Mouse (Mus musculus) midbrain, embryonic 16.5 days (tissue): ENCODE measurements around the gene Barx1. TPM values are rescaled to one million over a fixed set of nuclear protein-coding genes. Genes with fewer than 3 reads are reported as not detected.
A peak's percentile ranks its signal among the peaks of the same experiment; 100 is the strongest.

Experiments
- ATAC-seq: fragments of 200-750 bp; cut with Nextera tagmentation; 2 replicates; pipeline ENCODE4 v1.8.0; 2017; ENCODE audit warnings: moderate TSS enrichment
- H3K27ac ChIP-seq: fragments of 300-500 bp; sonication (generic); 2 replicates; pipeline ENCODE4 v1.5.1; 2014; ENCODE audit warnings: mild to moderate bottlenecking, low read length, mixed read lengths
- H3K27me3 ChIP-seq: fragments of 300-500 bp; sonication (generic); 2 replicates; pipeline ENCODE4 v1.6.1; 2014; ENCODE audit warnings: low read depth, low read length, mixed read lengths; ENCODE audit not compliant: control insufficient read depth, insufficient read depth
- H3K36me3 ChIP-seq: fragments of 300-500 bp; sonication (generic); 2 replicates; pipeline ENCODE4 v1.6.1; 2014; ENCODE audit warnings: mild to moderate bottlenecking, low read length, moderate library complexity, mixed read lengths; ENCODE audit not compliant: control insufficient read depth, insufficient read depth
- H3K4me1 ChIP-seq: fragments of 300-500 bp; sonication (generic); 2 replicates; pipeline ENCODE4 v1.6.1; 2014; ENCODE audit warnings: mild to moderate bottlenecking, low read length, mixed read lengths; ENCODE audit not compliant: control insufficient read depth, insufficient read depth
- H3K4me2 ChIP-seq: fragments of 300-500 bp; sonication (generic); 2 replicates; pipeline ENCODE4 v1.6.1; 2014; ENCODE audit warnings: mild to moderate bottlenecking, low read length, mixed read lengths
- H3K4me3 ChIP-seq: fragments of 300-500 bp; sonication (generic); 2 replicates; pipeline ENCODE4 v1.5.1; 2014; ENCODE audit warnings: low read depth, mild to moderate bottlenecking, low read length, moderate library complexity, mixed read lengths
- H3K9ac ChIP-seq: fragments of 300-500 bp; sonication (generic); 2 replicates; pipeline ENCODE4 v1.6.1; 2014; ENCODE audit warnings: low read depth, low read length, mixed read lengths
- H3K9me3 ChIP-seq: fragments of 300-500 bp; sonication (generic); replicated peaks from 2 replicates; pipeline ENCODE4 v1.6.1; 2014; ENCODE audit warnings: mild to moderate bottlenecking, low read length, mixed read lengths; ENCODE audit not compliant: control insufficient read depth, poor library complexity, severe bottlenecking
- WGBS: fragments of 180-500 bp; shearing (Covaris S2); extraction: QIAGEN DNeasy Blood & Tissue Kit; methylation state at CpG from one replicate; pipeline ENCODE4 v1.1.7; 2014; 5-methylcytosine and 5-hydroxymethylcytosine counted together
- polyA plus RNA-seq: library from polyadenylated mRNA; unstranded; fragments of >200 nt; fragmentation: Nextera tagmentation; extraction: Ambion mirVana; gene quantifications from 2 replicates; pipeline ENCODE4 v1.2.1, GENCODE M21; 2015

Barx1 gene
- polyA plus RNA-seq = not detected in 2 replicates

DNA sequence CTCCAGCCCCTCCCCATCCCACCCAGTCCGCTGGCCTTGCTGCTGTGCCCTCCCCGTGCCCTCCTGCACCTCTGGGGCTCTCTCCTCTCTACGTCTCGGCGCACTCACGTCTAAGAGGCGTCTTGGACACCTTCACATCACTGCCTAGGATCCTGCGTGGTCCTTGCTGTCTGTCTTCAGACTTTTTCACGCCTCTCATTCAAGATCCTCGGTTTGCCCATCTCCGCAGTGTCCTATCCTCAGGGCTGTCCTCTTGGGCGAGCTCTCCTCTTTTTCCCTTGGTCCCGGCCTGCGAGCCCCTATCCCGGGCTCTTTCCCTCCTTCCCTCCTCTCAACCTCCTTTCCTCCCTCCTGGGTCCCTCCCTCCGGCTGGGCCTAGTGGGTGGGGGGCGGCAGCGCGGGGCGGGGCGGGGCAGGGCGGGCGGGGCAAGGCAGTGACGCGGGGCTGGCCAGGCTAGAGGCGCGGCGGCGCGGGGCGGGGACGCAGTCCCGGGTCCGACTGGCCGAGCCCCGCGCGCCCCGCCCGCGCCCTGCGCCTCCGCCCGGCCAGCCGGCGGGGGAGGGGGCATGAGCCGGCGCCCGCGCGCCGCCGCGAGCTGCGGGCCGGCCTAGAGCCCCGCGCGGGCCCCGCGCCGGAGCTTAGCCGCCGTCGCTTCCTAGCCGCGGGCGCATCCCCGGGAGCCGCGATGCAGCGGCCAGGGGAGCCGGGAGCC is at the start of gene Barx1:
Gene Barx1, plus strand, starts transcription at position 568 of the 713 bp plus-strand sequence.
- 0 out of 2 replicates have a peak within 1 kb of the TSS, but pooled peaks have one; percentile 18 for H3K9ac ChIP-seq
- H3K9me3 ChIP-seq = no peaks in the 10 kb centered on the region
- no peaks in the 10 kb centered on the region for H3K36me3 ChIP-seq
- peak within 1 kb of the TSS; percentile 30 for H3K4me3 ChIP-seq
- H3K4me2 ChIP-seq = peak within 1 kb of the TSS; percentile 57
- peaks cover 49% of the 10 kb centered on the region for H3K27me3 ChIP-seq
- no peak for ATAC-seq
- WGBS = under 1% methylated on average over 38 of the region's 73 CpGs
- H3K27ac ChIP-seq = no peak within 1 kb of the TSS
- H3K4me1 ChIP-seq = peaks cover 10% of the 10 kb centered on the region

DNA sequence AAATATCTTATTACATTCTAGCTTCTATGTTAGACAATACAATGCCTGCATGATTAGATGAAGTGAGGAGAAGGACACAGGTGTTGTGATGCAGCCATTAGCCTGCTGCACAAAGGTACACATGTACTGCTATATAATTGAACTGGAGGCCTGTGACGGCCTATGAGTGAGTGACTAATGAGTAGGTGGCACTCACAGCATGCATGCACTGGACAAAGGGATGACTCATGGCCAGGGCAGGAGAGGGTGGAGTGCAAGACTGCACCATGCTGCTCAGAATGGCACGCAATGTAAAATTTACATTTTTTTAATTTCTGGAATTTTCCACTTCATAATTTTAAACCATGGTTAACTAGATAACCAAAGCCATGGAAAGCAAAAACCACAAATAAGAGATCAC is 48.3 kb upstream of the Barx1 start:
- H3K27me3 ChIP-seq = no peaks in the 10 kb centered on the region
- ATAC-seq = no peak
- H3K4me3 ChIP-seq = no peak overlapping the region
- WGBS = 85% methylated on average over 2 of the region's 2 CpGs
- H3K9me3 ChIP-seq = no peaks in the 10 kb centered on the region; the same call in 1 of the 2 replicates
- no peak overlapping the region for H3K9ac ChIP-seq
- H3K4me2 ChIP-seq = no peak overlapping the region
- H3K27ac ChIP-seq = no peak overlapping the region
- no peaks in the 10 kb centered on the region for H3K4me1 ChIP-seq
- H3K36me3 ChIP-seq = no peaks in the 10 kb centered on the region

DNA sequence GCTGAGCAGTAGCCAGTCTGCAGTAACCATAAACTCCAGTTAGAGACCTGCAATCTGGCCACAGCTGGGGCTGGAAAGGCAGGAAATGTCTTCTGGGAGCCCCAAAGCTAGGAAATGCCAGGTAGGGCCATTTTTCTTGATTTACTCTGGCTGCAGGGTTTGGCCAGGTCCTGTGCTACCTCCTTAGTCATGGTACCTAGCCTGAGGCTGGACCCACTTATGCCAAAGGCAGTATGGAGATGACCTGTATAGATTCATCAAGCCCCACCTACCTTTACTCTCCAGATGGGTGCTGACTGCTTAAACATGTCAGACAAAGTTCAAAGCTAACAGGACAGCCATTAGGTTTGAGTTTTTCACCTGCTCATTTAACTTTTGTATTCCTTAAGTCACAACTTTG is 45.0 kb upstream of the Barx1 start:
- no peak overlapping the region for H3K4me3 ChIP-seq
- H3K27me3 ChIP-seq = no peaks in the 10 kb centered on the region
- H3K9me3 ChIP-seq = no peaks in the 10 kb centered on the region; the same call in 1 of the 2 replicates
- H3K9ac ChIP-seq = no peak overlapping the region
- H3K4me2 ChIP-seq = no peak overlapping the region
- no peaks in the 10 kb centered on the region for H3K36me3 ChIP-seq
- no peaks in the 10 kb centered on the region for H3K4me1 ChIP-seq
- no peak for ATAC-seq
- no peak overlapping the region for H3K27ac ChIP-seq

DNA sequence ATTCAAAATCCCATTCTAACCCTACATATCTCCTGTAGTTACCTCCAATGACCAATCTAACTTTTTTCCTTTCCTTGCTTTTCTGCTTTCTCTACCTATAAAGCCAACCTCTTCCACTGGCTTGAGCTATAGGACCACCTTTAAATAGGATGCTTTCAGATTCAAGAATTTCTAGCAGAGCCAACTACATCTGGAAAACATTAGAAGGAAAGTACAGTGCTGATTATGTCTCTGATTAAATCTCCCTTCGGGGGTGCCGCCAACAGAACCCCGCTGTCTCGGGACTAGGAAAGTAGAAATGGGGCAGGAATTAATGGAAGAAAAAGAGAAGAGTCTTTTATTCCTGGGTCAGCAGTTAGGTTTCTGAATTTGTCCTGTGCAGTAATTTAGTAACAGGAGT is 43.9 kb upstream of the Barx1 start:
- Histone ChIP-seq H3K27ac (no peak overlapping the region), H3K9me3 (no peaks in the 10 kb centered on the region; the same call in 1 of the 2 replicates)

DNA sequence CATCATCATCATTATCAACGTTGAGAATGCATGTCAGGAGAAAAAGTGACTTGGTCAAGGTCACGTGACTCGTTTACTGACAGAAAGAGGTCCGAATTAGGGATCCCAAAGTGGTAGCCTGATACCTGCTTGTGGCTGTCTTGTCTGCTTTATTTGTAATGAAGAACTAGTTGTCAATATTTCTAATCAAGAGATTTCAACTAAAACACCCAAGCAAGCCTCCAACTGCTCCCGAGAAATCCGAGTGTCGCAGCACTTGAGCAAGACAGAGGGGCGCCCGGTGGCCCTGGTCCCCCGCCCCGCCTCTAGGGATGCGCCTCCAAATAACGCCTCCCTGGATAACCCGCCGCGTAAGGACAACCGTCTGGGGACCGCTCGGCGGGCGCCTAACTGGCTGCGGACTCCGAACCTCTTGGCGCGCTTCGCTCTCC is 37.8 kb upstream of the Barx1 start:
- H3K36me3 ChIP-seq = no peaks in the 10 kb centered on the region
- H3K27ac ChIP-seq = peak overlapping the region; percentile 92
- H3K4me3 ChIP-seq = peak overlapping the region; percentile 72
- no peaks in the 10 kb centered on the region for H3K27me3 ChIP-seq
- no peak; the same call in none of the 2 replicates for ATAC-seq
- H3K4me2 ChIP-seq = peak overlapping the region; percentile 61
- peak overlapping the region; percentile 96 for H3K9ac ChIP-seq
- 2% methylated on average over 26 of the region's 26 CpGs for WGBS
- no peaks in the 10 kb centered on the region for H3K9me3 ChIP-seq
- H3K4me1 ChIP-seq = peaks cover 9% of the 10 kb centered on the region

More for the DNA sequence above, 43.9 kb upstream of the Barx1 start:
- H3K4me1 ChIP-seq = peaks cover under 1% of the 10 kb centered on the region
- ATAC-seq = no peak
- no peaks in the 10 kb centered on the region for H3K36me3 ChIP-seq
- no peaks in the 10 kb centered on the region for H3K27me3 ChIP-seq
- H3K4me2 ChIP-seq = no peak overlapping the region
- WGBS = 96% methylated on average over 4 of the region's 4 CpGs
- no peak overlapping the region for H3K4me3 ChIP-seq
- H3K9ac ChIP-seq = no peak overlapping the region

DNA sequence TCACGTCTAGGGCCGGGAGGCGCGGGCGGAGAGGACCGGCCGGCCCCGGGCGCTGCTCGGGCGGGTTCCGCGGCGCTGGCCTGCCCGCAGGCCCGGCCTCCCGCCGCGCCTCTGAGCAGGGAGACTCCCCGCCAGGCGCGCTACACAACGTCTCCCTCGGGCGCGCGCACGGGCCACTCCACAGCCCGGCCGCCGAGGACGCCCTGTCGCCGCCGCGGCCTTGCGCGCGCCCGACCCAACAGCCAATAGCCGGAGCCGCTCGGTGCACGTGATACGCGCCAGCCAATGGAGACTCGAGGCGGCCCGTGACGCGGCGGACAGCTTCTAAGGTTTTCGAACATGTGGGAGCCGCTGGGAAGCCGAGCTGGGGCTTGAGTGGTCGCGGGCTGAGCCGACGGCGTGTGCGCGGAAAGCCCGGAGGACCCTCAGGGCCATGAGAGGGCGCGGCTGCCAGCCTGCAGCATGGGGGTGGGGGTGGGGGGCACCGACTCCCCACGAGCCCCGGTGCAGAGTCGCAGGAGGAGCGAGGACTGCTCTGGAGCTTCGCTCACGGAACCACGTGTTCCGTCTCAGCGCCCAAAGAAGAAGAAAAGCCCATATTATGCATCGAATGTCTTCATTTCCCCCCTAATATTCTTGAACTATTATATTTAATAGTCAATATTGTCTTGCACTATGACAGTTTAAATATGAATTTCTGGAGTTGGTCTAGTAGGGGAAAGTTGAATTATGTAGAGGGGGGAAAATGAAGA is 37.2 kb upstream of the Barx1 start, which contains the start of gene Ptpdc1:
Gene Ptpdc1, minus strand, starts transcription at position 232 of the 752 bp plus-strand sequence.
- Histone ChIP-seq H3K27ac (peak within 1 kb of the TSS; percentile 92), H3K9ac (peak within 1 kb of the TSS; percentile 96), H3K4me1 (peaks cover 9% of the 10 kb centered on the region), H3K4me3 (peak within 1 kb of the TSS; percentile 72), H3K27me3 (no peaks in the 10 kb centered on the region), H3K4me2 (peak within 1 kb of the TSS; percentile 80), H3K9me3 (no peaks in the 10 kb centered on the region), H3K36me3 (no peaks in the 10 kb centered on the region)
- ATAC-seq = peak; percentile 99
- under 1% methylated on average over 74 of the region's 76 CpGs for WGBS

DNA sequence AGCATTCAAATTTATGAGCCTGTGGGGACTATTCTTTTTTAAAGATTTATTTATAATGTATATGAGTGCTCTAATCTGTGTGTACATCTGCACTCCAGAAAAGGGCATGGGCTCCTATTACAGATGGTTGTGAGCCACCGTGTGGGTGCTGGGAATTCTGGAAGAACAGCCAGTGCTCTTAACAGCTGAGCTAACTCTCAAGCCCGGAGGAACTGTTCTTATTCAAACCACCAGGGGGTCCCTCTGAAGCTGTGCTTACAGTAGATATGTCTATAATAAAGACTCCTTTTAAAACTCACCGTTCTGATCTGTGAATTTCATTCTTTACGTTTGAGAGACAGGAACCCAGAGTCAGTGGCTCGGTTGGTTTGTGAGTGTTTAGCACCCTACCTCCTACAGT is 31.1 kb upstream of the Barx1 start:
- Histone ChIP-seq H3K9ac (no peak overlapping the region), H3K9me3 (no peaks in the 10 kb centered on the region), H3K4me1 (no peaks in the 10 kb centered on the region), H3K4me2 (no peak overlapping the region), H3K27ac (no peak overlapping the region), H3K4me3 (no peak overlapping the region), H3K36me3 (no peaks in the 10 kb centered on the region), H3K27me3 (no peaks in the 10 kb centered on the region)
- ATAC-seq = no peak
- WGBS = 66% methylated on average over 5 of the region's 5 CpGs

DNA sequence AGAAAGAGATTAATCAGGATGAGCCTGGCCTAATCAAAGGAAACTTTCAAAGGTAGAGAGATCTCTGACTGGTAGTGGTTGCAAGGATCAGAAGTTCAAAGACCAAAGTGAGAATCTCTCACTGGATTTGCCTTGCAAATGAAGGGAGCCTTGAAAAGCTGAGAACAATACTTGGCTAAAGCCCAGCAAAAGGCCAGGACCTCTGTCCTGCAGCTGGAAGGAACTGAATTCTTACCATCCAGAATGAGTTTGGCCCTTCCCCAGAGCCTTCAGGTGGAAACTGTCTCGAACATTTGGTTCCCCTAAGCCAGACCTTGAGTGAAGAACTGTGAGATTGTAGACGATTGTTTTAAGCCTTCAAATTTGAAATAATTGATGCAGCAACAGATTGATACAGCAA is 25.1 kb upstream of the Barx1 start:
- Histone ChIP-seq H3K9ac (no peak overlapping the region), H3K4me1 (no peaks in the 10 kb centered on the region), H3K27ac (no peak overlapping the region), H3K4me3 (no peak overlapping the region), H3K9me3 (no peaks in the 10 kb centered on the region), H3K4me2 (no peak overlapping the region), H3K36me3 (no peaks in the 10 kb centered on the region), H3K27me3 (no peaks in the 10 kb centered on the region)
- no peak for ATAC-seq
- 32% methylated on average over 2 of the region's 2 CpGs for WGBS

DNA sequence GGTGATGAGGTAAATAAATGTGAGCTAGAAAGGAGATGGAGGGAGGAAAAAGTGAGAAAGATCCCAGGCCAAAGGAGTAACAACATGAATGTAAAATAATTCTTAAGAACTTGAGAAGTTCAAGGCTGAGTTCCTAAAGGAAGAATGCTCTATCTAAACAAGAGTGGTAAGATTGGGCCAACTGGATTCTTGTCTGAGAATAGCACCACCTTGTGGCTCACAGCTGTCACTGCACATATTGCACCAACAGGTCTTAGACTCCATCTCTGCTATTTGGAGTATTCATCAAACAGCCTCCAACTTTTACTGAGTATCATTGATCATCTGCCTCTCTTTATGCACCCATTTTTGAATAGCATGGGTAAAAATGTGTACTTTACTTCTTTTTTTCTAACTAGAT is 23.2 kb upstream of the Barx1 start:
- Histone ChIP-seq H3K27ac (no peak overlapping the region), H3K4me1 (no peaks in the 10 kb centered on the region), H3K9me3 (no peaks in the 10 kb centered on the region), H3K36me3 (no peaks in the 10 kb centered on the region), H3K4me2 (no peak overlapping the region), H3K27me3 (no peaks in the 10 kb centered on the region), H3K4me3 (no peak overlapping the region), H3K9ac (no peak overlapping the region)
- no peak for ATAC-seq
